Mouse (Mus musculus) adipocyte (in vitro differentiated cells): ENCODE results near the gene Stk10.

Experiments
- DNase-seq: peaks from one replicate; pipeline ENCODE4 v3.0.0-alpha.2; 2016; ENCODE audit warnings: low spot score

The Stk10 gene

DNA sequence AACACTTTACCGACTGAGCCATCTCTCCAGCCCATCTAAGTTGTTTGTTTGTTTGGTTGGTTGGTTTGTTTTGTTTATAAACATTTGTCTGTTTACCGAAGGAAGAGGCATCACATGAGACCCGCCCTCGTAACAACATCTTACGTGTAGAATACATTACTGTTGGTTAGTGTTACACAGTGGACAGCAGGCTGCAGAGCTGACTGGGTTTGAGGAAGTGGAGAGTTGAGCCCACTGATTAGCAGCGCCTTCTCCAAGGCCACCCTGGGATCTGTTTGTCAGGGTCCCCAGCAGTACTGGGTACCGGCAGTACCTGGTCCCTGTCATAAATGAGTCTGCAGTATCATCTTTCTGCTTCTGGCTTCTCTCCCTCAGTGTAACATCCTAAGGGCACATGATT lies 35.0 kb downstream of the Stk10 start:
- no peak for DNase-seq

DNA sequence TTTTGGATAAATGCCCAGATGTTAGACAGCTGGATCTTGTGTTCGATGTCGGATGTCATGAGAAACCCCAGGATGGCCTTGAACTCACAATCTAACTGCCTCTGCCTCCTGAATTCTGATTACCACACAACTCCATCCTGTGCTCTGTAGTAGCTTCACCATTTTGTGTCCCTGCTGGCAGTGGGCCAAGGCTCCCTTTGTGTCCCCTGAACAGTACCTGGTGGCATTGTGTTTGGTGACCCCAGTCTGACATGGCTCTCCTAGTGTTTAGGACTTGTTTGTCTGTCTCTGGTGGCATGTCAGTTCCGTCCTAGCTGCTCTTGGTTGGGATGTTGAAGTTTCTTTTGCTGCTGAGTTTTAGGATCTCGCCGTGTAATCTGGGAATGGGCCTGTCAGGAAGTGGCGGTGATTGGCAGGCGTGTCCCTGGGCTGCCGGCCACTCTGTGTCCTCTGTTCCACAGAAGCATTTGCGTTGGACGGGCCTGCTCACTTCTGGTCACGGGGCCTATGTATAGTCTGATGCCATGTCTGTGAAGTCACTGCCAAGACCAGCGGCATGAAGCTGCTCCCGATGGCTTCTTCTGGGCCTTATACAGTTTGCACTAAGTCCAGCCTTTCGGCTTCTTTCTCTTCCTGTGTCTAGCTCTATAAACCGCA lies 35.7 kb downstream of the Stk10 start:
- peak; percentile 50 for DNase-seq

DNA sequence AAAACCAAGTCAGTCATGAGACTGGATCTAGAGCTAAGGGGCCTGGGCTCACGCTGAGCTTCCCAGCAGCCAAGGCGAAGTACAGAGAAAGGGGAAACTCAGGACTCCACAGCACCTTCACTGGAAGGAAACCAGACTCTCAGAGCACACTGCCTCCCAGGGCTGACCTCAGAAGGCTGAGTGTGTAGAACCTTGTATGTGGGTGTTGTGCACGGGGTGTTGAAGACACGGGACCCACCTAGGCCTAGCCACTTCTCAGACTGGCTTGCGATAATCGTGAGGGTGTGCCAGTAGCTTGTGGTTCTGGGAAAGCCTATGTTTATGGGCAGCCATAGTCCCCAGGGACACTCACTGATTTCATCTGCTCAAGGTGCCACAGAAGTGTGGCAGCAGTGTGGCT lies 38.0 kb downstream of the Stk10 start:
- DNase-seq, result no peak

DNA sequence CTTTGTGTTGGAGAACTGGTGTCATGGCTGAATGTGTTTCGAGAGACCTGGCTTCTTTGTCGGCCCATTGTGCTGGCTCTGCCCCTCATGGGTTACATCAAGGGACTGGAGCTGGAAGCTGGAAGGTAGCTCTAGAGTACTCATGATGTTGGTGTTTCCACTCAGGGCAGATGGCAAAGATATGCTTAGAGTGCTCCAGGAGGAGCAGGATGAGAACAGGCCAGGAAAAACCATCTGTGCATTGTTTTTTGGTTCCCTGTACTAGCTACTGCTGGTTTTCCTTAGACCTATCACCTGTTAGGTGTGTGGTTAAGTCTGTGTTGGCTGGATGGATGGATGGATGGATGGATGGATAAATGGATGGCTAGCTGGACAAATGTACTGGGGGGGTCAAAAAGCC lies 40.6 kb downstream of the Stk10 start:
- no peak for DNase-seq

- no peak for DNase-seq
These were observed 43.1 kb downstream of the Stk10 start for GRCm38 (mm10) chr11:32575964-32576759.

DNA sequence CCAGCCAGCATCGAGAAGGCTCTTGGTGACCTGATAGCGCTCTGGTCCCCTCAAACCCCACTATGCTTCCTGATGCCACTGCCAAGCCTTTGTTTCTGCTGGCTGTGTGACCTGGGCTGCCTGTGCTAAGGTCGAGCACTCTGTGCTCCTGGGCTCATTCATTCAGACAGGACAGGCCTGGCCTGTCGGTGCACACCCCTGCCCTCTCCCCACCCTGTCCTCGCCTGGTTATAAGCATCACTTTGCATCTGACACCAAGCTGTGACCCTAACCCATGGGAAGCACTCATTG lies 43.6 kb downstream of the Stk10 start:
- DNase-seq, result no peak

DNA sequence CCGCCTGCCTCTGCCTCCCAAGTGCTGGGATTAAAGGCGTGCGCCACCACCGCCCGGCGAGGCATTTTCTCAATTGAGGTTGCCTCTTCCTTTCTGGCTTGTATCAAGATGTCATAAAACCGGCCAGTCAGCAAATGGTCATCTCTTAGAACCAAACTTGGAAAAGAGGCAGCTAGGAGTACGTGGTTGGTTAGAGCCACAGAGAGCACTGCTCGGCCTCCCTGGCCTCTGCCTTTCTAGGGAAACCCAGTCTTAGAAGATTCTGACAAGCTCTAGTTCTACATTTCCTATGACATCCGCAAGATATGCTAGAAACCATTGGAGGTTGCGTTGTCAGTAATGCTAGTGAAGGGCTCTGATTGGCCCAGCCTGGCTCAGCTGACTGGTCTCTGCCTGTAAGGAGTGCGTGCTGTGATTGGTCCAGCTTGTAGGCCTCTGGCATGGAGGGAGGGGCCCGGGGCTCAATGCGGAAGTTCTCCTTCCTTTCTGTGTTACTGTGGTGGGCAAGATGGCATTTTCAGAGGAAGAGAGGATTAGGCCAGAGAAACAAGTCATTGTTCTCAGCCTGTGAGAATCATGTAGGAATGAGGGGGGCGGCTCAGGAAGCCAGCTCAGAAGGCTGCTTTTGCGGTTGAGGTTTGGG lies 47.3 kb downstream of the Stk10 start:
- DNase-seq, result no peak

- DNase-seq, result no peak
These were observed 47.9 kb downstream of the Stk10 start for GRCm38 (mm10) chr11:32581031-32581430.

DNA sequence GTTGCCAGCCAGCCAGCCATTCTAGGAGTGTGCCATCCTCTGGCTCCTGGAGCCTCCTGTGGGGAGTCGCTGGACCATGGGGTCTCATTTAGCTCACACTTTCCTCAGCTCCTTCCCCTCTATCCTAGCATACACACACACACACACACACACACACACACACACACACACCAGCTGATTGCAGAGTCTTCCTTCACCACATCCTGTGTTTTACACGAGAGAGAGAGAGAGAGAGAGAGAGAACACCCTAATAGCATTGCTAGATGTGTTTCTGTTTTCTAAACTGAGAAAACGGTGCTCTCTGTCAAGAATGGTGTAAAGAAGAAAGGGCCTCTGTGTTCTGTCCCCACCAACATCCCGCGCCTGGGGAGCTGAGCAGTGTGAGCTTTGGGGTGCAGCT lies 49.7 kb downstream of the Stk10 start:
- no peak for DNase-seq

DNA sequence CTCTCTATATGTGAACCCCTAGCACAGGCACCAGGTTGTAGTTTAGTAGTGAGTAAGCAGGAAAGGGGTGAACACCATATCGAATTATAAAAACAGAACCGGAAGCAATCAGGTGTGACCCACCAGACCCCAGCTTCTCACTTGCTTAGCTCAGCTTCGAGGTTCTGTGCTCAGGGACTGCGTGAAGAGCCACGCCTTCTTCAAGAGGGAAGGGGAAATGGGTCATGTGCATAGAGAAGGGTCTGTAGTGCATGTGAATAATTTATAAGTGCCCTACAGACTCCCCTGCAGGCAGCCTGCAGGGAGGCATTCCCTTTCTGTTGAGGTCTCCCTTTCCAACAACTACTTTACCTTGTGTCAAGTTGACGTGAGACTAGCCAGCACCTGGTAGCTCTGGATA lies 52.9 kb downstream of the Stk10 start:
- DNase-seq, result no peak

- DNase-seq, result no peak
These were observed 54.3 kb downstream of the Stk10 start for GRCm38 (mm10) chr11:32587191-32588089.

DNA sequence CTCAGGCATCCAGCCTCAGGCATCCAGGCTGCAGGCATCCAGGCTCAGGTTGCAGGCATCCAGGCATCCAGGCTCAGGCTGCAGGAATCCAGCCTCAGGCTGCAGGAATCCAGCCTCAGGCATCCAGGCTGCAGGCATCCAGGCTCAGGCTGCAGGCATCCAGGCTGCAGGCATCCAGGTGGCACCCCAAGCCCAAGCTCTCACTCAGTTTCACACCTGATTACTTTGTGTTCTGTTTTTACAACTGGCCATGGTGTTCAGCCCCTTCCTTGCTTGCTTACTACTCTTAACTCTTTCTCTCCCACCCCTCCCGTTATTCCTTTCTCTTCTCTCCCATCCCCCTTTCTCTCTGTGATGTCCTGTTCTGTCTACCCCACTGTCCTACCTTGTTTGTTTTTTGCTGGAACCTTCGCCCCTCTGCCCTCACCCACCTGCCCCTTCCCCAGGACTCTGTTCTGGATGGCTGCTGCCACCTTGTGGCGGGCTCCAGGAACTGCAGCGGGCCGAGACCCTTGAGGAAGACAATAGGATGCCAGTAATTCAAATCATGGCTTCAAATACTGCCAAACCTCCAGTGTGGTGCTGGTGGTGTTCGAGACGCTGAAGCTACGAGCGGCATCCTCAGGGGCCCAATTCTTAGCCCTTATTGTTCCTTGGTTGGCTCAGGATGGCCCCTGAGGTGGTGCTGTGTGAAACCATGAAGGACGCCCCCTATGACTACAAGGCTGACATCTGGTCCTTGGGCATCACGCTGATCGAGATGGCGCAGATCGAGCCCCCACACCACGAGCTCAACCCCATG lies 55.2 kb downstream of the Stk10 start:
- DNase-seq, result peak; percentile 58

- DNase-seq, result no peak
These were observed 55.7 kb downstream of the Stk10 start for GRCm38 (mm10) chr11:32588892-32589172.

DNA sequence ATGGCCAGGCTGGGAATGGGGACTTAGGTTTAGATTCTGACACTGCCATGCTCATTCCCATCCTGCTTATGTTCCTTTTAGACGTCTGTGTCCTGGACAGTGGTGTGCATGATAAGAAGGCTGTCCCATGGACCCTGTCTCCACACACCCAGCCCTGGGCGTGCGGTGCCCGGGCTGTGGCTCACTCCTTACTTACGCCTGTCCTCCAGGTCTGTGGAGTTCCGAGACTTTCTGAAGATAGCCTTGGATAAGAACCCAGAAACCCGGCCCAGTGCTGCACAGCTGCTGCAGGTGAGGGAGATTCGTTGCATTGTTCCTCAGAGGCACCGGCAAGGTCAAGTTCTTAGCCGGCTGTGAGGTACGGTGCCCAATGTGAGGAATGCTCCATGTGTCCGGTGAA lies 56.1 kb downstream of the Stk10 start:
- DNase-seq, result no peak

GRCm38 (mm10) chr11:32589791-32590190 lies 56.7 kb downstream of the Stk10 start:
- no peak for DNase-seq

DNA sequence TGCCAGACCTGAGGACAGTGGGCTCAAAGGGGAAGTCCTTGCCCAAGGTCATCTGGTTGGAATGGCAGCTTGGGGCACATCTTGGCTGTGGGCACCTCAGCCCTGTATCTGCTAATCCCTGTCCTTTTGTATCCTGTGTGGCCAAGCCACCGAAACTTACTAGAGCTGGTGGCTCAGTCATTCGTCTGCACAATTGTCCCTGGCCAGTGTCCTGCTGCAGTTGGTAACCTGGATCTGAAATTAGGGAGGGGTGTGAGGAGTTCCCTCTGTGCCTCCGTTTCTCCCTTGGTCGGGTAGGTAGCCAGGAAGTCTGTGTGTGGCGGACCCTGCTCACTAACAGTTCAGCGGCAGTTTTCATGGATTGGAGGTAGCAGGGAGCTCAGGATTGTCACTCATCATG lies 57.1 kb downstream of the Stk10 start:
- no peak for DNase-seq

GRCm38 (mm10) chr11:32591921-32592850 lies 59.1 kb downstream of the Stk10 start:
- DNase-seq, result peak; percentile 12

- no peak for DNase-seq
These were observed 60.0 kb downstream of the Stk10 start for GRCm38 (mm10) chr11:32593081-32593480.

- DNase-seq, result no peak
These were observed 61.0 kb downstream of the Stk10 start for GRCm38 (mm10) chr11:32594122-32594521.

DNA sequence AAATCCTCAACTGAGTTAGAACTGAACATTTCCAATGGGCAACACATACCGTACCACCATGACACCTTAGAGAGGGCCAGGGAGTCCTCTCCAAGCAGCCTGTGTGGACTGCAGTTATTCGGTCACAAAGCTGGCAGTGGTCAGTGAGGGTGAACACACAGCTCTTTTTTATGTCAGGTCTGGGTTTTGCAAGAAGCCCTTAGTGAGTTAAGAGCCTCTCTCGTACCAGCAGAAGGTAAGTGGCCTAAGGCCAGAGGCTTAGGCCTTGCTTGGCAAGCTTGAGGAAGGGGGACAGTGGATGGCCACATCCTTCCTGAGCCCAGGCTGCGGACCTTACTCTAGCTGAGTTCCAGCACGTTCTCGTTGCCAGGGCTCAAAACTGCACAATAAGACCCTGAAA lies 67.3 kb downstream of the Stk10 start:
- no peak for DNase-seq
